Mouse (Mus musculus) limb, embryonic 12.5 days (tissue): ENCODE measurements around the gene Mmp27. TPM values are rescaled to one million over a fixed set of nuclear protein-coding genes. Genes with fewer than 3 reads are reported as not detected.
A peak's percentile ranks its signal among the peaks of the same experiment; 100 is the strongest.

Experiments used
- ATAC-seq: fragments of 200-750 bp; cut with Nextera tagmentation; 2 replicates; pipeline ENCODE4 v1.8.0; 2017; ENCODE audit warnings: low read depth, moderate TSS enrichment; ENCODE audit not compliant: insufficient number of reproducible peaks, insufficient read depth, low FRiP score, low TSS enrichment
- H3K27ac ChIP-seq: fragments of 300-500 bp; sonication (generic); 2 replicates; pipeline ENCODE4 v1.5.1; 2016; ENCODE audit warnings: mild to moderate bottlenecking, moderate library complexity
- H3K27me3 ChIP-seq: fragments of 300-500 bp; sonication (generic); 2 replicates; pipeline ENCODE4 v1.6.1; 2016; ENCODE audit warnings: mild to moderate bottlenecking, moderate library complexity
- H3K36me3 ChIP-seq: fragments of 300-500 bp; sonication (generic); 2 replicates; pipeline ENCODE4 v1.6.1; 2016; ENCODE audit warnings: mild to moderate bottlenecking, moderate library complexity
- H3K4me1 ChIP-seq: fragments of 300-500 bp; sonication (generic); replicated peaks from 2 replicates; pipeline ENCODE4 v1.6.1; 2016
- H3K4me2 ChIP-seq: fragments of 300-500 bp; sonication (generic); 2 replicates; pipeline ENCODE4 v1.6.1; 2016; ENCODE audit warnings: mild to moderate bottlenecking, moderate library complexity
- H3K4me3 ChIP-seq: fragments of 300-500 bp; sonication (generic); replicated peaks from 2 replicates; pipeline ENCODE4 v1.5.1; 2016; ENCODE audit warnings: mild to moderate bottlenecking
- H3K9ac ChIP-seq: fragments of 300-500 bp; sonication (generic); replicated peaks from 2 replicates; pipeline ENCODE4 v1.6.1; 2016; ENCODE audit warnings: mild to moderate bottlenecking, moderate library complexity
- H3K9me3 ChIP-seq: fragments of 300-500 bp; sonication (generic); 2 replicates; pipeline ENCODE4 v1.6.1; 2016; ENCODE audit warnings: mild to moderate bottlenecking, moderate library complexity
- WGBS: fragments of 180-500 bp; shearing (Covaris S2); methylation state at CpG from one replicate; pipeline ENCODE4 v1.1.7; 2016; 5-methylcytosine and 5-hydroxymethylcytosine counted together
- polyA plus RNA-seq: library from polyadenylated mRNA; unstranded; fragments of >200 nt; fragmentation: Nextera tagmentation; extraction: Ambion mirVana; gene quantifications from 2 replicates; pipeline ENCODE4 v1.2.1, GENCODE M21; 2016

Gene Mmp27
- polyA plus RNA-seq, 1 experiment from 2014 or later, result not detected

- Histone ChIP-seq H3K9ac (no peak overlapping the region), H3K27me3 (no peaks in the 10 kb centered on the region), H3K4me1 (peaks cover 6% of the 10 kb centered on the region; the same call in 1 of the 2 replicates), H3K36me3 (no peaks in the 10 kb centered on the region), H3K4me2 (no peak overlapping the region), H3K27ac (no peak overlapping the region), H3K9me3 (no peaks in the 10 kb centered on the region), H3K4me3 (no peak overlapping the region)
- 71% methylated on average over 7 of the region's 7 CpGs for WGBS
- no peak for ATAC-seq
Measured at GRCm38 (mm10) chr9:7567376-7567775, 3.8 kb upstream of the Mmp27 start.

GRCm38 (mm10) chr9:7567923-7568322 is 3.3 kb upstream of the Mmp27 start:
- WGBS, result 59% methylated on average over 2 of the region's 2 CpGs
- H3K4me2 ChIP-seq, result no peak overlapping the region
- no peaks in the 10 kb centered on the region for H3K36me3 ChIP-seq
- no peak overlapping the region for H3K27ac ChIP-seq
- no peak for ATAC-seq
- peaks cover 6% of the 10 kb centered on the region; the same call in 1 of the 2 replicates for H3K4me1 ChIP-seq
- H3K9ac ChIP-seq, result no peak overlapping the region
- no peaks in the 10 kb centered on the region for H3K27me3 ChIP-seq
- no peaks in the 10 kb centered on the region for H3K9me3 ChIP-seq
- H3K4me3 ChIP-seq, result no peak overlapping the region

- 95% methylated on average over 1 of the region's 1 CpGs for WGBS
- Histone ChIP-seq H3K4me1 (peaks cover 6% of the 10 kb centered on the region; the same call in 1 of the 2 replicates), H3K4me2 (no peak overlapping the region), H3K27me3 (no peaks in the 10 kb centered on the region), H3K9ac (no peak overlapping the region), H3K36me3 (no peaks in the 10 kb centered on the region), H3K27ac (no peak overlapping the region), H3K9me3 (no peaks in the 10 kb centered on the region), H3K4me3 (no peak overlapping the region)
- ATAC-seq, result no peak
Measured at GRCm38 (mm10) chr9:7570485-7570884, 711 bp upstream of the Mmp27 start.

GRCm38 (mm10) chr9:7572188-7572587 is 992 bp downstream of the Mmp27 start:
- no peaks in the 10 kb centered on the region for H3K27me3 ChIP-seq
- H3K4me1 ChIP-seq, result peaks cover 6% of the 10 kb centered on the region; the same call in 1 of the 2 replicates
- H3K9ac ChIP-seq, result no peak overlapping the region
- no peaks in the 10 kb centered on the region for H3K9me3 ChIP-seq
- H3K4me3 ChIP-seq, result no peak overlapping the region
- no peaks in the 10 kb centered on the region for H3K36me3 ChIP-seq
- 82% methylated on average over 7 of the region's 7 CpGs for WGBS
- H3K27ac ChIP-seq, result no peak overlapping the region
- no peak overlapping the region for H3K4me2 ChIP-seq
- ATAC-seq, result no peak

GRCm38 (mm10) chr9:7572663-7573308 is 1.6 kb downstream of the Mmp27 start:
- no peak for ATAC-seq
- Histone ChIP-seq H3K9ac (no peak overlapping the region), H3K4me1 (peaks cover 6% of the 10 kb centered on the region; the same call in 1 of the 2 replicates), H3K9me3 (no peaks in the 10 kb centered on the region), H3K27ac (no peak overlapping the region), H3K4me2 (no peak overlapping the region), H3K4me3 (no peak overlapping the region), H3K27me3 (no peaks in the 10 kb centered on the region), H3K36me3 (no peaks in the 10 kb centered on the region)
- 64% methylated on average over 2 of the region's 2 CpGs for WGBS

- Histone ChIP-seq H3K27ac (no peak overlapping the region), H3K4me3 (no peak overlapping the region), H3K9me3 (no peaks in the 10 kb centered on the region), H3K9ac (no peak overlapping the region), H3K27me3 (no peaks in the 10 kb centered on the region), H3K36me3 (no peaks in the 10 kb centered on the region), H3K4me2 (no peak overlapping the region), H3K4me1 (peaks cover 6% of the 10 kb centered on the region; the same call in 1 of the 2 replicates)
- no peak for ATAC-seq
- WGBS, result 81% methylated on average over 3 of the region's 3 CpGs
Measured at GRCm38 (mm10) chr9:7575526-7575925, 4.3 kb downstream of the Mmp27 start.

- Histone ChIP-seq H3K4me1 (no peaks in the 10 kb centered on the region), H3K9me3 (no peaks in the 10 kb centered on the region), H3K9ac (no peak overlapping the region), H3K36me3 (no peaks in the 10 kb centered on the region), H3K4me3 (no peak overlapping the region), H3K4me2 (no peak overlapping the region), H3K27ac (no peak overlapping the region), H3K27me3 (no peaks in the 10 kb centered on the region)
- 86% methylated on average over 2 of the region's 2 CpGs for WGBS
- ATAC-seq, result no peak
Measured at GRCm38 (mm10) chr9:7577371-7577770, 6.2 kb downstream of the Mmp27 start.

- no peak overlapping the region for H3K4me3 ChIP-seq
- H3K27ac ChIP-seq, result no peak overlapping the region
- H3K4me1 ChIP-seq, result no peaks in the 10 kb centered on the region
- no peak for ATAC-seq
- no peaks in the 10 kb centered on the region for H3K36me3 ChIP-seq
- no peak overlapping the region for H3K4me2 ChIP-seq
- 71% methylated on average over 8 of the region's 8 CpGs for WGBS
- H3K9ac ChIP-seq, result no peak overlapping the region
- no peaks in the 10 kb centered on the region for H3K27me3 ChIP-seq
- H3K9me3 ChIP-seq, result no peaks in the 10 kb centered on the region
Measured at GRCm38 (mm10) chr9:7590063-7590462, 18.9 kb downstream of the Mmp27 start.

- no peak for ATAC-seq
Measured at GRCm38 (mm10) chr9:7593272-7593812, 22.1 kb downstream of the Mmp27 start.

GRCm38 (mm10) chr9:7594816-7595540 is 23.8 kb downstream of the Mmp27 start:
- Histone ChIP-seq H3K4me1 (no peaks in the 10 kb centered on the region), H3K9me3 (no peaks in the 10 kb centered on the region), H3K4me2 (peak overlapping the region; percentile 50), H3K36me3 (no peaks in the 10 kb centered on the region), H3K4me3 (peak overlapping the region; percentile 29), H3K27me3 (no peaks in the 10 kb centered on the region), H3K27ac (no peak overlapping the region), H3K9ac (peak overlapping the region; percentile 44; the same call in 1 of the 2 replicates)
- peak; percentile 97 for ATAC-seq
- WGBS, result 14% methylated on average over 6 of the region's 6 CpGs

More at GRCm38 (mm10) chr9:7593272-7593812, 22.1 kb downstream of the Mmp27 start:
- H3K4me3 ChIP-seq, result no peak overlapping the region
- H3K9ac ChIP-seq, result no peak overlapping the region
- H3K4me1 ChIP-seq, result no peaks in the 10 kb centered on the region
- 92% methylated on average over 3 of the region's 3 CpGs for WGBS
- H3K4me2 ChIP-seq, result no peak overlapping the region
- H3K27me3 ChIP-seq, result no peaks in the 10 kb centered on the region
- no peak overlapping the region for H3K27ac ChIP-seq
- no peaks in the 10 kb centered on the region for H3K9me3 ChIP-seq
- H3K36me3 ChIP-seq, result no peaks in the 10 kb centered on the region

- no peaks in the 10 kb centered on the region for H3K36me3 ChIP-seq
- H3K9ac ChIP-seq, result no peak overlapping the region
- H3K9me3 ChIP-seq, result no peaks in the 10 kb centered on the region
- H3K27me3 ChIP-seq, result no peaks in the 10 kb centered on the region
- WGBS, result 6% methylated on average over 3 of the region's 3 CpGs
- no peaks in the 10 kb centered on the region for H3K4me1 ChIP-seq
- ATAC-seq, result no peak
- no peak overlapping the region for H3K27ac ChIP-seq
- H3K4me2 ChIP-seq, result no peak overlapping the region
- H3K4me3 ChIP-seq, result no peak overlapping the region
Measured at GRCm38 (mm10) chr9:7602982-7603742, 32.0 kb downstream of the Mmp27 start.
